Mouse (Mus musculus) testis, adult 2 months (tissue): ENCODE measurements around the gene Fga. TPM values are rescaled to one million over a fixed set of nuclear protein-coding genes. Genes with fewer than 3 reads are reported as not detected.
A peak's percentile ranks its signal among the peaks of the same experiment; 100 is the strongest.

Experiments used
- H3K27ac ChIP-seq: fragments of 200-500 bp; 2 replicates; pipeline ENCODE4 v1.5.1; 2012; ENCODE audit warnings: low read depth, low read length; ENCODE audit not compliant: control insufficient read depth, insufficient read depth
- H3K27me3 ChIP-seq: fragments of 200-500 bp; 2 replicates; pipeline ENCODE4 v1.6.1; 2012; ENCODE audit warnings: mild to moderate bottlenecking, low read length, moderate library complexity; ENCODE audit not compliant: control insufficient read depth, insufficient read depth
- H3K36me3 ChIP-seq: fragments of 200-500 bp; 2 replicates; pipeline ENCODE4 v1.6.1; 2012; ENCODE audit warnings: mild to moderate bottlenecking, low read length; ENCODE audit not compliant: control insufficient read depth, insufficient read depth
- H3K4me1 ChIP-seq: fragments of 200-500 bp; 2 replicates; pipeline ENCODE4 v1.6.1; 2012; ENCODE audit warnings: low read length; ENCODE audit not compliant: control insufficient read depth, insufficient read depth
- H3K4me3 ChIP-seq: fragments of 200-500 bp; 2 replicates; pipeline ENCODE4 v1.5.1; 2012; ENCODE audit warnings: low read depth, mild to moderate bottlenecking, low read length, moderate library complexity, mixed read lengths; ENCODE audit not compliant: control insufficient read depth
- CTCF ChIP-seq: fragments of 200-500 bp; IDR thresholded peaks from 2 replicates; pipeline ENCODE4 v1.5.1; 2012; ENCODE audit warnings: low read depth, mild to moderate bottlenecking, inconsistent platforms, low read length, moderate library complexity; ENCODE audit not compliant: control insufficient read depth, insufficient read depth, insufficient replicate concordance
- POLR2A ChIP-seq: fragments of 200-500 bp; IDR thresholded peaks from 2 replicates; pipeline ENCODE4 v1.6.1; 2012; ENCODE audit warnings: low read depth, mild to moderate bottlenecking, inconsistent platforms, low read length, moderate library complexity; ENCODE audit not compliant: control insufficient read depth
- polyA plus RNA-seq: library from polyadenylated mRNA; depleted of rRNA; stranded (reverse); fragments of >200 nt; gene quantifications from 2 replicates; pipeline ENCODE4 v1.2.3, GENCODE M21; 2012; rRNA removed

The Fga gene
- 0.06 TPM in 1 of 2 replicates, not detected in the other for polyA plus RNA-seq

GRCm38 (mm10) chr3:83025475-83026301, at the start of gene Fga:
Gene Fga, plus strand, starts transcription at chr3:83026076.
- Histone ChIP-seq H3K36me3 (no peaks in the 10 kb centered on the region), H3K27ac (no peak within 1 kb of the TSS), H3K27me3 (no peaks in the 10 kb centered on the region), H3K4me3 (no peak within 1 kb of the TSS), H3K4me1 (no peaks in the 10 kb centered on the region)
- TF ChIP-seq POLR2A (no peak), CTCF (no peak)

- no peak for TF ChIP-seq POLR2A
- no peak for TF ChIP-seq CTCF
- Histone ChIP-seq H3K36me3 (no peaks in the 10 kb centered on the region), H3K27ac (no peak overlapping the region), H3K4me3 (no peak overlapping the region), H3K27me3 (no peaks in the 10 kb centered on the region), H3K4me1 (no peaks in the 10 kb centered on the region)
Measured at GRCm38 (mm10) chr3:82980818-82981217, 45.1 kb upstream of the Fga start.

GRCm38 (mm10) chr3:82981861-82982260, 44.0 kb upstream of the Fga start:
- Histone ChIP-seq H3K4me1 (no peaks in the 10 kb centered on the region), H3K36me3 (no peaks in the 10 kb centered on the region), H3K4me3 (no peak overlapping the region), H3K27ac (0 out of 2 replicates have a peak overlapping the region, but pooled peaks have one; percentile 58), H3K27me3 (no peaks in the 10 kb centered on the region)
- TF ChIP-seq POLR2A, result no peak
- TF ChIP-seq CTCF, result no peak

GRCm38 (mm10) chr3:82984840-82985239, 41.0 kb upstream of the Fga start:
- TF ChIP-seq CTCF (no peak), POLR2A (no peak)
- no peak overlapping the region for H3K4me3 ChIP-seq
- H3K27ac ChIP-seq, result no peak overlapping the region
- H3K36me3 ChIP-seq, result no peaks in the 10 kb centered on the region
- no peaks in the 10 kb centered on the region for H3K4me1 ChIP-seq
- no peaks in the 10 kb centered on the region for H3K27me3 ChIP-seq

GRCm38 (mm10) chr3:82991963-82992362, 33.9 kb upstream of the Fga start:
- Histone ChIP-seq H3K36me3 (no peaks in the 10 kb centered on the region), H3K27ac (no peak overlapping the region), H3K27me3 (no peaks in the 10 kb centered on the region), H3K4me1 (peaks cover 6% of the 10 kb centered on the region), H3K4me3 (no peak overlapping the region)
- no peak for TF ChIP-seq POLR2A

- H3K4me1 ChIP-seq, result peaks cover 6% of the 10 kb centered on the region
- H3K36me3 ChIP-seq, result no peaks in the 10 kb centered on the region
- TF ChIP-seq POLR2A, result no peak
- no peak for TF ChIP-seq CTCF
- H3K27ac ChIP-seq, result no peak overlapping the region
- no peak overlapping the region for H3K4me3 ChIP-seq
- no peaks in the 10 kb centered on the region for H3K27me3 ChIP-seq
Measured at GRCm38 (mm10) chr3:82992956-82993355, 32.9 kb upstream of the Fga start.

- TF ChIP-seq CTCF, result peak; percentile 51; the same call in 1 of the 2 replicates
- no peak for TF ChIP-seq POLR2A
- H3K27me3 ChIP-seq, result no peaks in the 10 kb centered on the region
- H3K36me3 ChIP-seq, result no peaks in the 10 kb centered on the region
- no peak overlapping the region for H3K27ac ChIP-seq
- H3K4me3 ChIP-seq, result no peak overlapping the region; the same call in 1 of the 2 replicates
- peaks cover 6% of the 10 kb centered on the region for H3K4me1 ChIP-seq
Measured at GRCm38 (mm10) chr3:82995368-82995767, 30.5 kb upstream of the Fga start.

- no peaks in the 10 kb centered on the region for H3K36me3 ChIP-seq
- H3K27ac ChIP-seq, result no peak overlapping the region
- no peak overlapping the region for H3K4me3 ChIP-seq
- peaks cover 6% of the 10 kb centered on the region for H3K4me1 ChIP-seq
- no peaks in the 10 kb centered on the region for H3K27me3 ChIP-seq
- TF ChIP-seq POLR2A (no peak), CTCF (no peak)
Measured at GRCm38 (mm10) chr3:82996656-82997055, 29.2 kb upstream of the Fga start.
